Mouse (Mus musculus) embryonic facial prominence, embryonic 12.5 days (tissue): Measurements from ENCODE around the gene Fignl2. TPM values are rescaled to one million over a fixed set of nuclear protein-coding genes. Genes with fewer than 3 reads are reported as not detected.
A peak's percentile ranks its signal among the peaks of the same experiment; 100 is the strongest.

Experiments
- ATAC-seq: fragments of 200-750 bp; cut with Nextera tagmentation; 2 replicates; pipeline ENCODE4 v1.8.0; 2017; ENCODE audit not compliant: insufficient number of reproducible peaks, insufficient read depth, low FRiP score, low TSS enrichment
- H3K27ac ChIP-seq: fragments of 300-500 bp; sonication (generic); 2 replicates; pipeline ENCODE4 v1.5.1; 2016; ENCODE audit warnings: mild to moderate bottlenecking
- H3K27me3 ChIP-seq: fragments of 300-500 bp; sonication (generic); 2 replicates; pipeline ENCODE4 v1.6.1; 2016; ENCODE audit warnings: mild to moderate bottlenecking, moderate library complexity
- H3K36me3 ChIP-seq: fragments of 300-500 bp; sonication (generic); 2 replicates; pipeline ENCODE4 v1.6.1; 2016; ENCODE audit warnings: mild to moderate bottlenecking
- H3K4me1 ChIP-seq: fragments of 300-500 bp; sonication (generic); 2 replicates; pipeline ENCODE4 v1.6.1; 2016
- H3K4me2 ChIP-seq: fragments of 300-500 bp; sonication (generic); replicated peaks from 2 replicates; pipeline ENCODE4 v1.6.1; 2016; ENCODE audit warnings: mild to moderate bottlenecking, moderate library complexity
- H3K4me3 ChIP-seq: fragments of 300-500 bp; sonication (generic); 2 replicates; pipeline ENCODE4 v1.5.1; 2016; ENCODE audit warnings: mild to moderate bottlenecking
- H3K9ac ChIP-seq: fragments of 300-500 bp; sonication (generic); 2 replicates; pipeline ENCODE4 v1.6.1; 2016; ENCODE audit warnings: mild to moderate bottlenecking, moderate library complexity
- H3K9me3 ChIP-seq: fragments of 300-500 bp; sonication (generic); 2 replicates; pipeline ENCODE4 v1.6.1; 2016; ENCODE audit warnings: mild to moderate bottlenecking, moderate library complexity
- WGBS: fragments of 180-500 bp; shearing (Covaris S2); methylation state at CpG from one replicate; pipeline ENCODE4 v1.1.7; 2016; 5-methylcytosine and 5-hydroxymethylcytosine counted together
- polyA plus RNA-seq: library from polyadenylated mRNA; unstranded; fragments of >200 nt; fragmentation: Nextera tagmentation; extraction: Ambion mirVana; gene quantifications from 2 replicates; pipeline ENCODE4 v1.2.1, GENCODE M21; 2016

Fignl2 gene
- polyA plus RNA-seq, 1 experiment from 2014 or later = 0.38 TPM

DNA sequence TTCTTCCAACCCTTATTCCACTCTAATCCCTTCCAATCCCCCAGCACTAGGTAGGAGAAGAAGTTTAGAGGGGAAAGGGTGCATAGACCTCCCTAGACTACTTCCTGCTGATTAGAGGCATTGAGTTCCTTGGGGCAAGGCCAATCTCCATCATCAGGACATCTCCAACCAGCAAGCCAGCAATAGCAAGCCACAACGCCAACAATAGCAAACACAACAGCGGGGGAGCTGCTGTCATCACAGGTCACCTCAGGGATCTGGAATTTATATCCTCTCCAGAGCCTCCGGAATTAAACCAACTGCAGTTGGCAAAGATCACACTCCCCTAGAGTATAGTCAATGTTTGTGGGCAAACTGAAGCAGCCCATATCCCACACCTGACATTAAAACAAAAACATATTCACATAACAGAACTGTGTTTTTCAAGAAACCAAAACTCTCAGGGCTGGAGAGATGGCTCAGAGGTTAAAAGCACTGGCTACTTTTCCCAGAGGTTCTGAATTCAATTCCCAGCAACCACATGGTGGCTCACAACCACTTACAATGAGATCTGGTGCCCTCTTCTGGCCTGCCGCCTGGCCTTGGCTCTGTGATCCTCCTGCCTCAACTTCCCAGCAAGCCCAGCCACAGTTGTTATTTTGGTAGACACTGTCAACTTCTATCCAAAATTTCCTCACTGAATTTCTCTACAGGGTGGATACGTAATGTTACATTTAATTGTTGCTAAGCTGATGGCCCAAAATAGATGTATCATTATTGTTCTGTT lies 29.7 kb upstream of the Fignl2 start:
- no peaks in the 10 kb centered on the region for H3K9me3 ChIP-seq
- H3K9ac ChIP-seq = no peak overlapping the region
- no peak for ATAC-seq
- no peaks in the 10 kb centered on the region for H3K27me3 ChIP-seq
- no peak overlapping the region for H3K4me2 ChIP-seq
- H3K27ac ChIP-seq = no peak overlapping the region
- H3K4me3 ChIP-seq = no peak overlapping the region
- H3K36me3 ChIP-seq = no peaks in the 10 kb centered on the region
- 89% methylated on average over 5 of the region's 5 CpGs for WGBS
- no peaks in the 10 kb centered on the region for H3K4me1 ChIP-seq

DNA sequence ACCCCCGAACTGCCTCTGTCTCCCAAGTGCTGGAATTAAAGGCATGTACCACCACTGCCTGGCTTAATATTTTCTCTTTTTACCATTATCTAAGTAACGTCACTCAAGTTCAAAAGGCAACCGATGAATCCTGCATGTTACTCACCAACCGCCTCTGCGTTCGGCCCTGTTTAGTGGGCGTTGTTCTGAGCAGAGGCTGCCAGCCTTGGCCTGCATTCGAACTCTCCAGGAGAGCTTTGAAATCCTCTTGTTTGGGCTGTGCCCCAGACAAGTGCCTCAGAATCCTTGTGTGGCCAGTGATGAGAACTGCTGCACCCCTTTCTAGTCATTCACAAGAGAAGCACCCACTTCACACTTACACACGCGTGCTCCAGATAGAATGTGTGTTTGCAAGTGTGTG lies 27.6 kb upstream of the Fignl2 start:
- Histone ChIP-seq H3K36me3 (no peaks in the 10 kb centered on the region), H3K27ac (no peak overlapping the region), H3K27me3 (no peaks in the 10 kb centered on the region), H3K9ac (no peak overlapping the region), H3K4me3 (no peak overlapping the region), H3K4me2 (no peak overlapping the region), H3K9me3 (no peaks in the 10 kb centered on the region), H3K4me1 (no peaks in the 10 kb centered on the region)
- WGBS = 86% methylated on average over 10 of the region's 10 CpGs
- no peak for ATAC-seq

DNA sequence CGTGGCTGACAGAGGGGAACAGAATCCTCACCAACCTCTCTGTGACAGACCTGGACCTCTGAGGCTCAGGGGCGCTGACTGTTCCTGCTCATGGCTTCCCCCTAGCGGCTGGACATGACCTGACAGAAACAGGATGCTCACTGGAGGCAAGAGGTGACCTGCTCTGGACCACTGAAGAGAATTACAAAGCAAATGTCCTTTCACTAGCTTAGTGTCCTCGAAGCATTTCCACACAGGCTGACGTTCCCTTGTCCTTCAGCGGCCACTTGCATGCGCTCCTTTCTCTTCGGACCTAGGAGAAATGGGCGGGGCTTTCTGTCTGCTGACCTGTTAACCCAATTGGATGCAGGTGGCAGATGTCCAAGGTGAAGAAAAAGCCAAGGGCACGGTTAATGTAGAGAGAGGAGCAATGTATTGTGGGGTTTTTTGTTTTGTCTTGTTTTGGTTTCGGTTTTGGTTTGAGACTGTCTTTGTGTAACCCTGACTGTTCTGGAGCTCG lies 27.2 kb upstream of the Fignl2 start:
- Histone ChIP-seq H3K36me3 (no peaks in the 10 kb centered on the region), H3K27ac (no peak overlapping the region), H3K4me1 (no peaks in the 10 kb centered on the region), H3K4me2 (0 out of 2 replicates have a peak overlapping the region, but pooled peaks have one; percentile 11), H3K27me3 (no peaks in the 10 kb centered on the region), H3K9ac (no peak overlapping the region), H3K4me3 (no peak overlapping the region), H3K9me3 (no peaks in the 10 kb centered on the region)
- 0 out of 2 replicates have a peak, but pooled peaks have one; percentile 3 for ATAC-seq
- 15% methylated on average over 12 of the region's 12 CpGs for WGBS

DNA sequence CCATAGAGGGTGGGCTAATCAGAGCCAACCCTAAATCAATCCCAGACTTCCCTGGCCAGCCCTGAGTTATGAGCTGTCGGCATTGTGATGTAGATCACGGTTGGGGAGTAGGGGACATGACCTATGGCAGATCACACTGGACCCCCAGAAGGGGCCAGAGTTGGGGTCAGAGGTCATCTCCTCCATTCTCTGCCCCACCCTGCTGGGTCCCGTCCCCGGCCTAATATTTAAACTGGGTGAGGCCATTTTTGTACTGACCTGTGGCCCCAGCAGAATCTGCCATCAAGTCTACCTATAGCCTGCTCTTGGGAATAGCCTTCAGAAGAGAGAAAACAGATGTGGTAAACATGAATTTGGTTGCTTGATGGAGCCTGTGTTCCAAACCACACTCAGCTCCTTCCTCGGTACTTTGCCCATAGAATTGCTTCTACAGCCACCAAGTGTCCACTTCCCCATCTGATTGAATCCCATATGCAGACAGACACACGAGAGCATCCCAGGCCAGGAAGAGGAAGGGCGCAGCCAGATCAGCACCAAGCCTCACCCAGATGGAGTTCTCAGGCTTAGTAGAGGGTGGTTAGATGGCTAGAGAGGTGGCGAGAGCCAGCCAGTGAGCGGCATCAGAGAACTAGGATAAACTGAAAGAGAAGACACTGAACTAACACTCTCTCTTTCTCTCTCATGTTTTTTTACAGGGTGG lies 25.4 kb upstream of the Fignl2 start:
- no peaks in the 10 kb centered on the region for H3K27me3 ChIP-seq
- no peaks in the 10 kb centered on the region for H3K9me3 ChIP-seq
- ATAC-seq = no peak
- no peak overlapping the region for H3K4me2 ChIP-seq
- peaks cover 4% of the 10 kb centered on the region for H3K4me1 ChIP-seq
- no peak overlapping the region for H3K4me3 ChIP-seq
- H3K9ac ChIP-seq = no peak overlapping the region
- H3K36me3 ChIP-seq = no peaks in the 10 kb centered on the region
- no peak overlapping the region for H3K27ac ChIP-seq
- 53% methylated on average over 9 of the region's 9 CpGs for WGBS

DNA sequence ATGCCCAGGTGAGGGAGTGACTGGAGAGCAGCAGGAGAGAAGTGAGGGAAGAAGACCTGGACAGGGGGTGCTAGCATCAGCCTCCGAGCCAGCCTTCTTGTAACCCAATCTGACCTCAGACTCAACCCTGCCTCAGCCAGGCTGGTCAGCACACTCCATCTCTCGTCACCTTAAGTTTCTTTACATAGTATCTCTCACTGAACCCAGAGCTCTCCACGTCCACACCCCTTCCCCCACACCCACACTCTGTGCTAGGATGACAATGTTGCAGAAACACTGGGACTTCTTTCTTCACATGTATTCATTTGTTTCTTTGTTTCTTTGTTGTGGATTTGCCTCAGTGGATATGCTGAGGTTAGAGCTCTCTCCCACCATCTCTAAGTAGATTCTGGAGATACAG lies 22.6 kb upstream of the Fignl2 start:
- ATAC-seq = no peak
- peaks cover 21% of the 10 kb centered on the region for H3K4me1 ChIP-seq
- no peaks in the 10 kb centered on the region for H3K36me3 ChIP-seq
- no peak overlapping the region for H3K4me3 ChIP-seq
- H3K4me2 ChIP-seq = no peak overlapping the region
- H3K9me3 ChIP-seq = no peaks in the 10 kb centered on the region
- H3K27ac ChIP-seq = no peak overlapping the region
- WGBS = 74% methylated on average over 3 of the region's 3 CpGs
- no peaks in the 10 kb centered on the region for H3K27me3 ChIP-seq
- no peak overlapping the region for H3K9ac ChIP-seq

DNA sequence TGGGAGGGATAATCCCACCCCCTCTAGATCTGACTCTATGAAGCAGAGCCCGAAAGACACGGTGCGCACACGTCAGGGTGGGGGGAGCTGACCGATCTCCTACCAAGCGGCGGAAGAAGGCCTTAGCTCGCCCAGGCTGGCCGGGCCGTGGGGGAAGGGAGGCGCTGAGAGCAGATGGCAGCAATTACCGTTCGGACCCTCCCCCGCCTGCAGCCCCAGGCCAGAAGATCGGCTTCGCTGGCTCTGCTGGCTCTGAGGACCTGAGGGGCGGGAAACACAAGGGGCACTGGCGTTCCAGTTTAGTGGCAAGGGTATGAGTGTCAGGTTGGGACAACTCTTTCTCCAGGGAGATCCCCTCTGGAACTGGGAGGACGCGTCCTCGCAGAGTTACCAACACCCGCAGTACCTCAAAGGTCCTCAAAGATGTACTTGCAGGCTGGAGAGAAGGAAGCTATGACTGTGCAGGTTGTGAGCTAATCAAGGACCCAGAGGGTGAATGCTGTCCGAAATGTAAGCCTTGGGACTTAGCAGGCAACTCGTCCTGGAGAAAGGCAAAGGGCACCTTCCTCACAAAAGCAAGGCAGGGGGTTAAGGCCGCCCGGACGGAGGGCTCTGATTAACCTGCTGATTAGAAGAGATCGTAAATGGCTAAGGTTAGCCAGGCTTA lies 19.8 kb upstream of the Fignl2 start:
- no peaks in the 10 kb centered on the region for H3K27me3 ChIP-seq
- peaks cover 45% of the 10 kb centered on the region for H3K4me1 ChIP-seq
- WGBS = 1% methylated on average over 28 of the region's 28 CpGs
- H3K27ac ChIP-seq = peak overlapping the region; percentile 78
- H3K4me3 ChIP-seq = 0 out of 2 replicates have a peak overlapping the region, but pooled peaks have one; percentile 1
- ATAC-seq = peak; percentile 58
- peak overlapping the region; percentile 20; the same call in 1 of the 2 replicates for H3K9ac ChIP-seq
- no peaks in the 10 kb centered on the region for H3K36me3 ChIP-seq
- no peaks in the 10 kb centered on the region for H3K9me3 ChIP-seq
- H3K4me2 ChIP-seq = peak overlapping the region; percentile 42

DNA sequence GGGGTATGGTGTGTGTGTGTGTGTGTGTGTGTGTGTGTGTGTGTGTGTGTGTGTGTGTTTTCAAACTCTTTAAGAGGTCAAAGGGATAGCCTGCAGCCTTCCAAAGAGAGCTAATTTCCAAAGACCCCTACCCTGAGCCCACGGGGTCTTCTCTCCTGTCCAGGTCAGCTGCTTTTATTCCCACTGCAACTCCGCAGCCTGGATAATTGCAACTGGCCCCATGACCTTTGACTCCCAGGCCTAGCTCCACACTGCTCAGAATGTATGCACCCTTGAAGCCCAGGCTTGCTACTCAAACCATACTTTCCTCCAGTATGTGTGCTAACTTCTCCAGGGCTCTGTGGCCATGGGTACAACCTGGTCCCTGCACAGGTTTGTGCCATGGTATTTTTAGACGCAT lies 17.0 kb upstream of the Fignl2 start:
- Histone ChIP-seq H3K4me1 (peaks cover 56% of the 10 kb centered on the region), H3K27me3 (no peaks in the 10 kb centered on the region), H3K36me3 (no peaks in the 10 kb centered on the region), H3K4me2 (no peak overlapping the region), H3K9me3 (no peaks in the 10 kb centered on the region), H3K9ac (no peak overlapping the region), H3K27ac (peak overlapping the region; percentile 64), H3K4me3 (no peak overlapping the region)
- no peak for ATAC-seq
- WGBS = 31% methylated on average over 3 of the region's 3 CpGs

DNA sequence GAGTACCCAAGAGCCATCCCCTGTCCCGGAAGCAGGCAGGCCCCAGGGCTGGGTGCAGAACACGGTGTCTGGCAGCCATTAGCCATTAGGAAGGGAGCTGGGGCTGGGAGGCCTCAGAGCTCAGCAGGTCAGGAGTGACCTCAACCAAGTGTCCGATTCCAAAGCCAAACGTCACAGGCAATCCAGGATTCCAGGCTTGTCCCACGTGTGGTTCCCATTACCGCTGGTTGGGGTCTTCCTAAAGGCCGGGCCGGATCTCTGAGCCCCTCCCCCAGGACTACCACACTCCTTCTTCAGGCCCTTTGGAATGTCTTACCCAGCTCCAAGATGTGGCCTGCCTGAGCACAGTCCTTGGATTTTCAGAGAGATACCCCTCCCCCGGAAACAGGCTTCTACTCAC lies 16.6 kb upstream of the Fignl2 start:
- Histone ChIP-seq H3K9ac (no peak overlapping the region), H3K9me3 (no peaks in the 10 kb centered on the region), H3K4me3 (no peak overlapping the region), H3K4me2 (no peak overlapping the region), H3K4me1 (peaks cover 56% of the 10 kb centered on the region), H3K36me3 (no peaks in the 10 kb centered on the region), H3K27ac (peak overlapping the region; percentile 64), H3K27me3 (no peaks in the 10 kb centered on the region)
- 17% methylated on average over 9 of the region's 9 CpGs for WGBS
- ATAC-seq = no peak

DNA sequence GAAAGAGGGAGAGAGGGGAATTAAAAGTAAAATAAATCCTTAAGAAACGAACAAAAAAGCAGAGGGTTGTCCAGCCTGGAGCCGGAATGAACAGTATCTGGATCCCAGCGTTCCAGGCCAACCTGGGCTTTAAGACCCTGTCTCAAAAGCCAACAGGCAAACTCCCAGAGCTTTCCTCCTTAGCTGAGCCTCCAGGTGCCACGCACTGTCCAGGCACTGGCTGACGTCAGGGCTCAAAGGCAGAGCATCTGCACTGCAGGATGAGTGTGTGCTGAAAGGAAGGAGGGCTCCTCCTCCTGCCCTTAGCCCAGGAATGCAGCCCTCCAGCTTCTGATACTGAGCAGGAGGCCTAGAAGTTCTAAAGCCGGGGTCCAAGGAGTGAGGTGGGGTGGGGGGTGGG lies 15.6 kb upstream of the Fignl2 start:
- H3K4me1 ChIP-seq = peaks cover 55% of the 10 kb centered on the region
- ATAC-seq = no peak
- no peaks in the 10 kb centered on the region for H3K36me3 ChIP-seq
- no peak overlapping the region for H3K4me2 ChIP-seq
- no peaks in the 10 kb centered on the region for H3K9me3 ChIP-seq
- peak overlapping the region; percentile 64 for H3K27ac ChIP-seq
- WGBS = 28% methylated on average over 6 of the region's 6 CpGs
- H3K4me3 ChIP-seq = no peak overlapping the region
- no peaks in the 10 kb centered on the region for H3K27me3 ChIP-seq
- no peak overlapping the region for H3K9ac ChIP-seq

DNA sequence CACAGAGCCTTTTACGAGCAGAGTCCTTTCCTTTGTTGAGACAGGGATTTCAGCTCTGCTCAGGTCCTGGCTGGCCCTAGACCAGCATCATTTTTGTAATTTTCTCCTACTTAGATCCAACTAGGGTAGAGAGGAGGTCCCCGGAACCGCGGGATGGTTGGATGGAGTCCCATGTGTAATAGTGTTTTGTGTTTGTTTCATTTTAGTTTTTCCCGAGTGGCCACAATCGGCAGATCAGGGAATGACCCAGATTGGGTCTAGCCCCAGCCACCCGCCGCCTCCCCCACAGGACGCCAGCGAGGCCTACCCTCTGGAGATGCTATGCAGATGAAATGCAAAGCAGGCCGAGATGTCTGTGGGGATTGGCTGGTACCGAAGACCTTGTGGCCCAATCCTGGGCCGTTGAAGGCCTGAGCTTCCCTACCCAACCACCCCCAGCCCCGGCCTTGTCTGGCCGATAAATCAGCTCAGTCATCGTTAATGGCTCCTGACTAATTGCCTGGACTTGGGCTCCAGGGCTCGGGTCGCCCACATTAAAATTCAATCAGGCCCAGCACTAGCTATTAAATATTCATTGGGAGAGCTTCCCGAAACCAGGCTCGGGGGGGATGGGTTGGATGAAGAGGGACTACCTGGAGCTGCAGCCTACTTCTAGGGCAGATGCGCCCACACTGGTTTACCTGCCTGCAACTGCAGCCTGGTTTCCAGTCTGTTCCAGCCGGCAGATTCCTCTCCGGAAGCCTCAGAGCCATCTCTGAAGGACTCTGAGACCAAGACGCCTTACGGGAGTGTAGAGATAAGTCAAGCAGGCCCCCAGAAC lies 14.7 kb upstream of the Fignl2 start:
- Histone ChIP-seq H3K4me3 (no peak overlapping the region), H3K27ac (peak overlapping the region; percentile 64), H3K27me3 (no peaks in the 10 kb centered on the region), H3K36me3 (no peaks in the 10 kb centered on the region), H3K9ac (no peak overlapping the region), H3K4me1 (peaks cover 49% of the 10 kb centered on the region), H3K4me2 (peak overlapping the region; percentile 22), H3K9me3 (no peaks in the 10 kb centered on the region)
- WGBS = 14% methylated on average over 25 of the region's 25 CpGs
- ATAC-seq = peak; percentile 69; the same call in 1 of the 2 replicates
